Mouse (Mus musculus): ENCODE measurements around the gene Fbn1. TPM values are rescaled to one million over a fixed set of nuclear protein-coding genes. Genes with fewer than 3 reads are reported as not detected.

The Fbn1 gene
- polyA plus RNA-seq, 1 experiment from 2014 or later, result 8.2 TPM

DNA sequence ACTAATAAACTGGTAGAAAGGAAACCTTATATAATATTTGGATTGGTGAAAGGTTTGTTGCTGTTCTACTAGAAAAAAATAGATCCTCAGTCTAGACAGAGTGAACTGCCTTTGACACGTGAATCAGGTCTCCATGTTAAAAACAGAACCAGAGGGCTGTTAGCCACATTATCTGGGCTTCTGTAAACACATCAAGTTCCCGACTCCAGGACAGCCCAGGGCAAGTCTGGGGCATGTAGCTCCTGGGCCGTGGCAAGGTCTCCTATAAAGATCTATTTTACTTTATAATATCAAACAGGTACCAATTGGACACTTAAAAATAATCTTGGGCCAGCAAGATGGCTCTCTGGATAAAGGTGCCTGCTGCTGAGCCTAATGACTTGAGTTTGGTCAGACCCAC lies 251.9 kb downstream of the Fbn1 start:
- Histone ChIP-seq H3K36me3 (ENCODE audit: control insufficient read depth, insufficient read depth, low read length) (peaks cover 13% of the 10 kb centered on the region), H3K27ac (ENCODE audit: low read depth, low read length) (no peak overlapping the region), H3K4me2 (ENCODE audit: low read depth) (no peak overlapping the region), H3K4me3 (ENCODE audit: low read depth, low read length) (no peak overlapping the region), H3K9ac (ENCODE audit: low read length) (no peak overlapping the region), H3K9me3 (ENCODE audit: control insufficient read depth, low read length) (no peaks in the 10 kb centered on the region), H3K4me1 (ENCODE audit: control insufficient read depth, insufficient read depth, low read length) (no peaks in the 10 kb centered on the region), H3K27me3 (ENCODE audit: control insufficient read depth, insufficient read depth, low read length) (no peaks in the 10 kb centered on the region)
- 78% methylated on average over 3 of the region's 3 CpGs for WGBS
- no peak for DNase-seq (ENCODE audit: low spot score)
- ATAC-seq (ENCODE audit: insufficient read depth, low FRiP score, low TSS enrichment), result no peak

- ATAC-seq (ENCODE audit: insufficient read depth, low FRiP score, low TSS enrichment) (no peak), DNase-seq (ENCODE audit: low spot score) (no peak)
- 91% methylated on average over 3 of the region's 3 CpGs for WGBS
- no peaks in the 10 kb centered on the region for H3K9me3 ChIP-seq (ENCODE audit: control insufficient read depth, low read length)
- H3K27me3 ChIP-seq (ENCODE audit: control insufficient read depth, insufficient read depth, low read length), result no peaks in the 10 kb centered on the region
- H3K4me2 ChIP-seq (ENCODE audit: low read depth), result no peak overlapping the region
- no peak overlapping the region for H3K9ac ChIP-seq (ENCODE audit: low read length)
- H3K4me3 ChIP-seq (ENCODE audit: low read depth, low read length), result no peak overlapping the region
- H3K4me1 ChIP-seq (ENCODE audit: control insufficient read depth, insufficient read depth, low read length), result no peaks in the 10 kb centered on the region
- no peak overlapping the region for H3K27ac ChIP-seq (ENCODE audit: low read depth, low read length)
- H3K36me3 ChIP-seq (ENCODE audit: control insufficient read depth, insufficient read depth, low read length), result peaks cover 15% of the 10 kb centered on the region
Measured at GRCm38 (mm10) chr2:125254630-125255029, 253.2 kb downstream of the Fbn1 start.

DNA sequence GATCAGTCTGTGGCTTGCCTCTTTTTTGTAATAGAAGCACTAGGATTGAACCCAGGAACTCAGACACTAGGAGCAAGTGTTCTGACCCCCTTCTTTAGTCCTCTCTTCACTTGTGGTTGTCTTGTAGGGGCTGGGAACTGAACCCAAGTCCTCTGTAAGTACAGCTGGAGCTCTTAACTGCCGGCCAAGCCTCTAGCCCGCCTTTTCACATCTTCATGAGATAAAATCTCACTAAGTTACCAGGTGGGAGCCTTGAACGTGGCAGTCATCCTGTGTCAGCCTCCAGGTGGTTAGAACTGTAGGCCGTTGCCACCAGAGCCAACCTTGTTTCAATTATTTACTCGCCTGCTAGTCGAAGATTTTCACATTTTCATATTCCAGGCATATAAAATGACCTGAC lies 254.1 kb downstream of the Fbn1 start:
- WGBS, result 95% methylated on average over 6 of the region's 6 CpGs

GRCm38 (mm10) chr2:125252275-125252674 lies 255.5 kb downstream of the Fbn1 start:
- ATAC-seq (ENCODE audit: insufficient read depth, low FRiP score, low TSS enrichment), result no peak
- peaks cover 10% of the 10 kb centered on the region for H3K36me3 ChIP-seq (ENCODE audit: control insufficient read depth, insufficient read depth, low read length)

More for the DNA sequence above, 254.1 kb downstream of the Fbn1 start:
- H3K4me1 ChIP-seq (ENCODE audit: control insufficient read depth, insufficient read depth, low read length), result peaks cover 4% of the 10 kb centered on the region; the same call in 1 of the 2 replicates
- H3K9ac ChIP-seq (ENCODE audit: low read length), result no peak overlapping the region
- no peak overlapping the region for H3K4me2 ChIP-seq (ENCODE audit: low read depth)
- H3K4me3 ChIP-seq (ENCODE audit: low read depth, low read length), result no peak overlapping the region
- peaks cover 15% of the 10 kb centered on the region for H3K36me3 ChIP-seq (ENCODE audit: control insufficient read depth, insufficient read depth, low read length)
- no peak for ATAC-seq (ENCODE audit: insufficient read depth, low FRiP score, low TSS enrichment)
- no peak overlapping the region for H3K27ac ChIP-seq (ENCODE audit: low read depth, low read length)
- no peak for DNase-seq (ENCODE audit: low spot score)
- H3K9me3 ChIP-seq (ENCODE audit: control insufficient read depth, low read length), result no peaks in the 10 kb centered on the region
- H3K27me3 ChIP-seq (ENCODE audit: control insufficient read depth, insufficient read depth, low read length), result no peaks in the 10 kb centered on the region

GRCm38 (mm10) chr2:125251781-125252180 lies 256.0 kb downstream of the Fbn1 start:
- Histone ChIP-seq H3K36me3 (ENCODE audit: control insufficient read depth, insufficient read depth, low read length) (peaks cover 5% of the 10 kb centered on the region), H3K27ac (ENCODE audit: low read depth, low read length) (no peak overlapping the region), H3K27me3 (ENCODE audit: control insufficient read depth, insufficient read depth, low read length) (no peaks in the 10 kb centered on the region), H3K4me3 (ENCODE audit: low read depth, low read length) (no peak overlapping the region), H3K4me2 (ENCODE audit: low read depth) (no peak overlapping the region), H3K9me3 (ENCODE audit: control insufficient read depth, low read length) (no peaks in the 10 kb centered on the region), H3K9ac (ENCODE audit: low read length) (no peak overlapping the region), H3K4me1 (ENCODE audit: control insufficient read depth, insufficient read depth, low read length) (peaks cover 8% of the 10 kb centered on the region; the same call in 1 of the 2 replicates)
- WGBS, result 80% methylated on average over 4 of the region's 4 CpGs
- ATAC-seq (ENCODE audit: insufficient read depth, low FRiP score, low TSS enrichment) (no peak), DNase-seq (ENCODE audit: low spot score) (no peak)

More at GRCm38 (mm10) chr2:125252275-125252674, 255.5 kb downstream of the Fbn1 start:
- WGBS, result 63% methylated on average over 2 of the region's 2 CpGs
- DNase-seq (ENCODE audit: low spot score), result peak; percentile 53
- H3K9ac ChIP-seq (ENCODE audit: low read length), result no peak overlapping the region
- no peak overlapping the region for H3K27ac ChIP-seq (ENCODE audit: low read depth, low read length)
- H3K4me2 ChIP-seq (ENCODE audit: low read depth), result no peak overlapping the region
- H3K4me1 ChIP-seq (ENCODE audit: control insufficient read depth, insufficient read depth, low read length), result peaks cover 8% of the 10 kb centered on the region; the same call in 1 of the 2 replicates
- no peak overlapping the region for H3K4me3 ChIP-seq (ENCODE audit: low read depth, low read length)
- no peaks in the 10 kb centered on the region for H3K27me3 ChIP-seq (ENCODE audit: control insufficient read depth, insufficient read depth, low read length)
- no peaks in the 10 kb centered on the region for H3K9me3 ChIP-seq (ENCODE audit: control insufficient read depth, low read length)

Other genes with a start within 250 kb of the Fbn1 start
- gene Gm9913, start 2.9 kb downstream of the Fbn1 start, polyA plus RNA-seq (2014; fragmentation: Nextera tagmentation; extraction: Ambion mirVana), result 0.16 and 0.19 TPM in 2 replicates
- 7.3 and 8.1 TPM in 2 replicates for gene Cep152, start 117.1 kb upstream of the Fbn1 start, polyA plus RNA-seq (2014; fragmentation: Nextera tagmentation; extraction: Ambion mirVana)
- 271 and 289 TPM in 2 replicates for gene Eid1, start 165.1 kb upstream of the Fbn1 start, polyA plus RNA-seq (2014; fragmentation: Nextera tagmentation; extraction: Ambion mirVana)
- 1.7 and 2.1 TPM in 2 replicates for gene Shc4, start 216.2 kb upstream of the Fbn1 start, polyA plus RNA-seq (2014; fragmentation: Nextera tagmentation; extraction: Ambion mirVana)